Mouse (Mus musculus): ENCODE results near the gene Raet1e. TPM values are rescaled to one million over a fixed set of nuclear protein-coding genes. Genes with fewer than 3 reads are reported as not detected.
"Not testable (repeated sequence)": the region's sequence is repeated elsewhere in the genome, so short reads cannot be mapped to it uniquely, and the experiment has no call there.

Raet1e gene
- polyA plus RNA-seq, 1 experiment from 2014 or later, result 9.0 TPM

- not testable (repeated sequence) for H3K4me1 ChIP-seq (replicated peaks; ENCODE audit: control insufficient read depth, insufficient read depth, low read length); ATAC-seq (replicated peaks; ENCODE audit: low FRiP score); DNase-seq (ENCODE audit: low spot score); H3K9ac ChIP-seq (ENCODE audit: low read length); H3K36me3 ChIP-seq (ENCODE audit: control insufficient read depth, insufficient read depth, low read length); H3K4me2 ChIP-seq (ENCODE audit: low read depth, low read length, severe bottlenecking); H3K4me3 ChIP-seq (ENCODE audit: low read depth, low read length); H3K9me3 ChIP-seq (ENCODE audit: control insufficient read depth, low read length); H3K27ac ChIP-seq (ENCODE audit: low read depth, low read length); H3K27me3 ChIP-seq (ENCODE audit: control insufficient read depth, insufficient read depth, low read length)
- WGBS, result 62% methylated on average over 1 of the region's 1 CpGs
Observed at GRCm38 (mm10) chr10:22396680-22397079, 238.3 kb downstream of the Raet1e start.

- not testable (repeated sequence) for H3K4me3 ChIP-seq (ENCODE audit: low read depth, low read length); H3K9ac ChIP-seq (ENCODE audit: low read length); H3K4me2 ChIP-seq (ENCODE audit: low read depth, low read length, severe bottlenecking); H3K27ac ChIP-seq (ENCODE audit: low read depth, low read length); H3K9me3 ChIP-seq (ENCODE audit: control insufficient read depth, low read length); H3K36me3 ChIP-seq (ENCODE audit: control insufficient read depth, insufficient read depth, low read length); H3K4me1 ChIP-seq (replicated peaks; ENCODE audit: control insufficient read depth, insufficient read depth, low read length); H3K27me3 ChIP-seq (ENCODE audit: control insufficient read depth, insufficient read depth, low read length)
- peak; percentile 76 for ATAC-seq (replicated peaks; ENCODE audit: low FRiP score)
- DNase-seq (ENCODE audit: low spot score), result peak; percentile 78
- WGBS, result 1% methylated on average over 8 of the region's 11 CpGs
Observed at GRCm38 (mm10) chr10:22402225-22402917, 244.0 kb downstream of the Raet1e start.

- H3K36me3 ChIP-seq (ENCODE audit: control insufficient read depth, insufficient read depth, low read length); H3K27me3 ChIP-seq (ENCODE audit: control insufficient read depth, insufficient read depth, low read length); H3K9me3 ChIP-seq (ENCODE audit: control insufficient read depth, low read length); H3K4me1 ChIP-seq (replicated peaks; ENCODE audit: control insufficient read depth, insufficient read depth, low read length); H3K4me2 ChIP-seq (ENCODE audit: low read depth, low read length, severe bottlenecking); H3K27ac ChIP-seq (ENCODE audit: low read depth, low read length); H3K4me3 ChIP-seq (ENCODE audit: low read depth, low read length); H3K9ac ChIP-seq (ENCODE audit: low read length): not testable (repeated sequence)
- WGBS, result 0% methylated on average over 1 of the region's 8 CpGs
- peak; percentile 49 for DNase-seq (ENCODE audit: low spot score)
- peak; percentile 75 for ATAC-seq (replicated peaks; ENCODE audit: low FRiP score)
Observed at GRCm38 (mm10) chr10:22413702-22414494, 255.5 kb downstream of the Raet1e start.

Other genes with a start within 250 kb of the Raet1e start
- not detected in 2 replicates for gene 4930444G20Rik, start 90.5 kb upstream of the Raet1e start, polyA plus RNA-seq (2014; fragmentation: Nextera tagmentation; extraction: Ambion mirVana)
- 18.8 and 22.3 TPM in 2 replicates for gene E030030I06Rik, start 9.3 kb upstream of the Raet1e start, polyA plus RNA-seq (2014; fragmentation: Nextera tagmentation; extraction: Ambion mirVana)
- 0.17 and 0.44 TPM in 2 replicates for gene H60b, start within 50 bp of the Raet1e start, polyA plus RNA-seq (2014; fragmentation: Nextera tagmentation; extraction: Ambion mirVana)
- 16.5 and 17.8 TPM in 2 replicates for gene Raet1d, start 202.0 kb downstream of the Raet1e start, polyA plus RNA-seq (2014; fragmentation: Nextera tagmentation; extraction: Ambion mirVana)

Data from forebrain, embryonic 11.5 days (tissue).